Mouse (Mus musculus) spleen, adult 2 months (tissue): ENCODE measurements around the gene Hcar2. TPM values are rescaled to one million over a fixed set of nuclear protein-coding genes. Genes with fewer than 3 reads are reported as not detected.

Experiments used
- DNase-seq, 2 experiments: peaks; one replicate each; pipeline versions ENCODE4 v3.0.0 to v3.0.0-alpha.2; 2012 to 2021; ENCODE audit warnings: low spot score in 2 of 2, low read depth in 1 of 2
- H3K27ac ChIP-seq: fragments of 200-500 bp; 2 replicates; pipeline ENCODE4 v1.5.1; 2012; ENCODE audit warnings: low read length, inconsistent platforms; ENCODE audit not compliant: insufficient read depth
- H3K27me3 ChIP-seq: fragments of 200-500 bp; 2 replicates; pipeline ENCODE4 v1.6.1; 2012; ENCODE audit warnings: mild to moderate bottlenecking, moderate library complexity, low read length, inconsistent platforms; ENCODE audit not compliant: control insufficient read depth, insufficient read depth
- H3K36me3 ChIP-seq: fragments of 200-500 bp; 2 replicates; pipeline ENCODE4 v1.6.1; 2012; ENCODE audit warnings: mild to moderate bottlenecking, low read length, inconsistent platforms; ENCODE audit not compliant: control insufficient read depth, insufficient read depth
- H3K4me1 ChIP-seq: fragments of 200-500 bp; 2 replicates; pipeline ENCODE4 v1.6.1; 2011; ENCODE audit warnings: inconsistent platforms; ENCODE audit not compliant: control insufficient read depth, insufficient read depth, insufficient read length
- H3K4me3 ChIP-seq: fragments of 200-500 bp; 2 replicates; pipeline ENCODE4 v1.5.1; 2011; ENCODE audit warnings: mild to moderate bottlenecking, inconsistent platforms; ENCODE audit not compliant: insufficient read depth, insufficient read length; ENCODE audit errors: extremely low read depth
- CTCF ChIP-seq: fragments of 200-500 bp; IDR thresholded peaks from 2 replicates; pipeline ENCODE4 v1.5.1; 2011; ENCODE audit warnings: mild to moderate bottlenecking, inconsistent platforms; ENCODE audit not compliant: insufficient read depth, insufficient read length, insufficient replicate concordance; ENCODE audit errors: extremely low read depth
- POLR2A ChIP-seq: fragments of 200-500 bp; IDR thresholded peaks from 2 replicates; pipeline ENCODE4 v1.6.1; 2011; ENCODE audit warnings: low read depth, low read length, inconsistent platforms
- WGBS: fragments of 180-500 bp; shearing (Covaris S2); methylation state at CpG from one replicate; pipeline ENCODE4 v1.1.7; 2018; 5-methylcytosine and 5-hydroxymethylcytosine counted together
- polyA plus RNA-seq: library from polyadenylated mRNA; depleted of rRNA; stranded (reverse); fragments of >200 nt; gene quantifications from 2 replicates; pipeline ENCODE4 v1.2.3, GENCODE M21; 2012; rRNA removed

The Hcar2 gene
- 7.2 and 9.7 TPM in 2 replicates for polyA plus RNA-seq

DNA sequence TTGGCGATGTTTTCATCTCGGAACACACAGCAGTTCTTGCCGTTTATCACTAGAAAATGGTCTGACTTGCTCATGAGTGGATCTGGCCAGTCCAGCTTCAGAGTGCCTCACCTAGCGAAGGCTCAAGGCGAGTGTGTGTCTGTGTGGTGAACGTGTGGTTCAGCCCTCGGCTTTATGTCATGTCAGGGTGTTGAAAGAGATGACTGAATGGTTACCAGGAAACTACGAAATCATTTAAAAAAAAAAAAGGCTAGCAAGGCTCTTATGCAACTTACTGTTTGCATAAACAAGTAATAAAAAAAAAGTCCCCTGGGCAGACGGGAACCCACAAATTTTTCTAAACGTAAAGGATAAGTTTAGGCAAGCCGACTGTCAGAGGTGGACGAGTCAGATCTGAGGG, at the start of gene Hcar2:
Gene Hcar2, minus strand, starts transcription at position 135 of the 400 bp plus-strand sequence.
- no peak for DNase-seq
- Histone ChIP-seq H3K36me3 (no peaks in the 10 kb centered on the region), H3K4me3 (no peak within 1 kb of the TSS), H3K4me1 (peaks cover 3% of the 10 kb centered on the region), H3K27ac (no peak within 1 kb of the TSS), H3K27me3 (no peaks in the 10 kb centered on the region)
- WGBS, result 53% methylated on average over 12 of the region's 12 CpGs
- TF ChIP-seq POLR2A, result no peak
- TF ChIP-seq CTCF, result no peak

DNA sequence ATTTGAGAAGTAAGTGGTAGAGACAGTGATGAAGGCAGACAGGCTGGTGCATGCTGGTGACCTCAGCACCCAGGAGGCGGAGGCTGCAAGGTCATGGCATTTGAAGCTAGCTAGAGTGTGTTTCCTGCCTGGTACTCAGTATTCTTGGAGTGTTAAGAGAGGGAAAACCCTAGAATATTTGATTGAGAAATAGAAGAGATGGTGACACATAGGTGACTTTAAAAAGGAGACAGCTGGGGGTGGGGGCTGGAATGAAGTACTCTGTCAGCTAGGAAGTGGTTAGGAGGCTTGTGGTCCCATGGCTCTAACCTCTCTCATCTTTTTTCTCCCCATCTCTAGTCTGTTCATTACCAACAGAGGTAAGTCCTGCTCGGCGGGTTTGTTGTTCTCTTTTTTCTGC, 49.6 kb upstream of the Hcar2 start:
- WGBS, result 28% methylated on average over 3 of the region's 3 CpGs
- DNase-seq, result no peak
- Histone ChIP-seq H3K4me3 (no peak overlapping the region), H3K36me3 (peaks cover 13% of the 10 kb centered on the region), H3K27me3 (no peaks in the 10 kb centered on the region), H3K27ac (0 out of 2 replicates have a peak overlapping the region, but pooled peaks have one; percentile 11), H3K4me1 (peaks cover 10% of the 10 kb centered on the region)
- TF ChIP-seq CTCF (no peak), POLR2A (no peak)

- peaks cover 3% of the 10 kb centered on the region; the same call in 1 of the 2 replicates for H3K4me1 ChIP-seq
- 2% methylated on average over 10 of the region's 10 CpGs for WGBS
- TF ChIP-seq POLR2A, result no peak
- TF ChIP-seq CTCF, result no peak
- peaks cover 6% of the 10 kb centered on the region for H3K36me3 ChIP-seq
- no peaks in the 10 kb centered on the region for H3K27me3 ChIP-seq
- DNase-seq, result no peak
- H3K27ac ChIP-seq, result peak overlapping the region; percentile 88
- H3K4me3 ChIP-seq, result peak overlapping the region; percentile 81
Measured at GRCm38 (mm10) chr5:123907631-123907977, 42.3 kb upstream of the Hcar2 start.

GRCm38 (mm10) chr5:123906976-123907630, 41.8 kb upstream of the Hcar2 start, which contains the start of gene Denr:
TSS of gene Denr (plus strand) at chr5:123907175.
- H3K27me3 ChIP-seq, result no peaks in the 10 kb centered on the region
- DNase-seq, result peak; percentile 92 to 99
- peaks cover 6% of the 10 kb centered on the region for H3K36me3 ChIP-seq
- peaks cover 3% of the 10 kb centered on the region; the same call in 1 of the 2 replicates for H3K4me1 ChIP-seq
- peak within 1 kb of the TSS; percentile 81 for H3K4me3 ChIP-seq
- H3K27ac ChIP-seq, result peak within 1 kb of the TSS; percentile 88
- WGBS, result under 1% methylated on average over 54 of the region's 61 CpGs
- TF ChIP-seq POLR2A (peak; percentile 78), CTCF (peak; percentile 96)

- no peak overlapping the region for H3K27ac ChIP-seq
- TF ChIP-seq POLR2A, result no peak
- no peak for TF ChIP-seq CTCF
- peaks cover 3% of the 10 kb centered on the region; the same call in 1 of the 2 replicates for H3K4me1 ChIP-seq
- no peak for DNase-seq
- WGBS, result 44% methylated on average over 17 of the region's 17 CpGs
- peaks cover 6% of the 10 kb centered on the region for H3K36me3 ChIP-seq
- H3K4me3 ChIP-seq, result peak overlapping the region; percentile 25; the same call in 1 of the 2 replicates
- H3K27me3 ChIP-seq, result no peaks in the 10 kb centered on the region
Measured at GRCm38 (mm10) chr5:123906146-123906975, 41.1 kb upstream of the Hcar2 start.

- H3K27me3 ChIP-seq, result no peaks in the 10 kb centered on the region
- no peak overlapping the region for H3K4me3 ChIP-seq
- no peak overlapping the region for H3K27ac ChIP-seq
- 71% methylated on average over 11 of the region's 11 CpGs for WGBS
- TF ChIP-seq POLR2A (no peak), CTCF (no peak)
- DNase-seq, result no peak
- peaks cover 3% of the 10 kb centered on the region for H3K36me3 ChIP-seq
- peaks cover 3% of the 10 kb centered on the region; the same call in 1 of the 2 replicates for H3K4me1 ChIP-seq
Measured at GRCm38 (mm10) chr5:123904059-123904672, 38.9 kb upstream of the Hcar2 start.
